Mouse (Mus musculus) liver, embryonic 15.5 days (tissue): ENCODE measurements at regions not wholly inside any gene's neighbourhood (a gene's known extent, or its start where the extent isn't known, plus 50 kb on each side); places are given as distances from the start of the nearest gene placed in this dataset.

Source experiments
- ATAC-seq: fragments of 200-750 bp; cut with Nextera tagmentation; 2 replicates; pipeline ENCODE4 v1.8.0; 2017; ENCODE audit warnings: moderate number of reproducible peaks, mild to moderate bottlenecking, moderate library complexity; ENCODE audit not compliant: insufficient read depth
- H3K27ac ChIP-seq: fragments of 300-500 bp; sonication (generic); replicated peaks from 2 replicates; pipeline ENCODE4 v1.5.1; 2015; ENCODE audit warnings: mild to moderate bottlenecking, inconsistent platforms
- H3K27me3 ChIP-seq: fragments of 300-500 bp; sonication (generic); 2 replicates; pipeline ENCODE4 v1.6.1; 2015; ENCODE audit warnings: mild to moderate bottlenecking, inconsistent platforms
- H3K36me3 ChIP-seq: fragments of 300-500 bp; sonication (generic); replicated peaks from 2 replicates; pipeline ENCODE4 v1.6.1; 2015; ENCODE audit warnings: moderate library complexity, mild to moderate bottlenecking, inconsistent platforms
- H3K4me1 ChIP-seq: fragments of 300-500 bp; sonication (generic); replicated peaks from 2 replicates; pipeline ENCODE4 v1.6.1; 2015; ENCODE audit warnings: inconsistent platforms
- H3K4me2 ChIP-seq: fragments of 300-500 bp; sonication (generic); 2 replicates; pipeline ENCODE4 v1.6.1; 2015; ENCODE audit warnings: moderate library complexity, mild to moderate bottlenecking, inconsistent platforms
- H3K4me3 ChIP-seq: fragments of 300-500 bp; sonication (generic); replicated peaks from 2 replicates; pipeline ENCODE4 v1.5.1; 2015; ENCODE audit warnings: mild to moderate bottlenecking, inconsistent platforms
- H3K9ac ChIP-seq: fragments of 300-500 bp; sonication (generic); 2 replicates; pipeline ENCODE4 v1.6.1; 2015; ENCODE audit warnings: moderate library complexity, mild to moderate bottlenecking, inconsistent platforms
- H3K9me3 ChIP-seq: fragments of 300-500 bp; sonication (generic); replicated peaks from 2 replicates; pipeline ENCODE4 v1.6.1; 2016; ENCODE audit warnings: inconsistent platforms
- WGBS: fragments of 180-500 bp; shearing (Covaris S2); methylation state at CpG from one replicate; pipeline ENCODE4 v1.1.7; 2015; ENCODE audit warnings: mixed read lengths; ENCODE audit not compliant: insufficient replicate concordance; 5-methylcytosine and 5-hydroxymethylcytosine counted together

- Histone ChIP-seq H3K4me1 (no peaks in the 10 kb centered on the region), H3K36me3 (no peaks in the 10 kb centered on the region), H3K4me2 (no peak overlapping the region), H3K27me3 (no peaks in the 10 kb centered on the region), H3K27ac (no peak overlapping the region), H3K9ac (no peak overlapping the region), H3K4me3 (no peak overlapping the region), H3K9me3 (no peaks in the 10 kb centered on the region)
- 68% methylated on average over 4 of the region's 4 CpGs for WGBS
- ATAC-seq, result no peak
Measured at GRCm38 (mm10) chr14:72819037-72819436, 109.2 kb upstream of the Fndc3a start.

- no peaks in the 10 kb centered on the region for H3K36me3 ChIP-seq
Measured at GRCm38 (mm10) chr14:72817764-72818163, 108.0 kb upstream of the Fndc3a start.

GRCm38 (mm10) chr14:72816847-72817246 is 107.0 kb upstream of the Fndc3a start:
- Histone ChIP-seq H3K9ac (no peak overlapping the region), H3K4me3 (no peak overlapping the region), H3K4me2 (no peak overlapping the region), H3K9me3 (no peaks in the 10 kb centered on the region), H3K36me3 (no peaks in the 10 kb centered on the region), H3K27me3 (no peaks in the 10 kb centered on the region), H3K4me1 (no peaks in the 10 kb centered on the region), H3K27ac (no peak overlapping the region)
- WGBS, result 64% methylated on average over 10 of the region's 10 CpGs
- ATAC-seq, result no peak

More at GRCm38 (mm10) chr14:72817764-72818163, 108.0 kb upstream of the Fndc3a start:
- H3K4me3 ChIP-seq, result no peak overlapping the region
- H3K4me1 ChIP-seq, result no peaks in the 10 kb centered on the region
- H3K9me3 ChIP-seq, result no peaks in the 10 kb centered on the region
- H3K9ac ChIP-seq, result no peak overlapping the region
- 79% methylated on average over 5 of the region's 5 CpGs for WGBS
- no peak overlapping the region for H3K27ac ChIP-seq
- no peak for ATAC-seq
- H3K4me2 ChIP-seq, result no peak overlapping the region
- no peaks in the 10 kb centered on the region for H3K27me3 ChIP-seq

- H3K4me1 ChIP-seq, result no peaks in the 10 kb centered on the region
- no peak for ATAC-seq
- no peaks in the 10 kb centered on the region for H3K36me3 ChIP-seq
- 65% methylated on average over 2 of the region's 2 CpGs for WGBS
- H3K9me3 ChIP-seq, result no peaks in the 10 kb centered on the region
- H3K9ac ChIP-seq, result no peak overlapping the region
- no peak overlapping the region for H3K27ac ChIP-seq
- H3K4me3 ChIP-seq, result no peak overlapping the region
- no peaks in the 10 kb centered on the region for H3K27me3 ChIP-seq
- H3K4me2 ChIP-seq, result no peak overlapping the region
Measured at GRCm38 (mm10) chr14:72809138-72809537, 99.3 kb upstream of the Fndc3a start.

- Histone ChIP-seq H3K4me2 (no peak overlapping the region), H3K36me3 (no peaks in the 10 kb centered on the region), H3K4me3 (no peak overlapping the region), H3K9me3 (no peaks in the 10 kb centered on the region), H3K27ac (no peak overlapping the region), H3K27me3 (no peaks in the 10 kb centered on the region), H3K4me1 (no peaks in the 10 kb centered on the region), H3K9ac (no peak overlapping the region)
- WGBS, result 25% methylated on average over 3 of the region's 3 CpGs
- ATAC-seq, result no peak
Measured at GRCm38 (mm10) chr14:72807947-72808346, 98.1 kb upstream of the Fndc3a start.

- no peaks in the 10 kb centered on the region for H3K4me1 ChIP-seq
- ATAC-seq, result no peak
- no peak overlapping the region for H3K27ac ChIP-seq
- no peaks in the 10 kb centered on the region for H3K27me3 ChIP-seq
- H3K4me2 ChIP-seq, result no peak overlapping the region
- no peaks in the 10 kb centered on the region for H3K36me3 ChIP-seq
- no peaks in the 10 kb centered on the region for H3K9me3 ChIP-seq
- no peak overlapping the region for H3K9ac ChIP-seq
- H3K4me3 ChIP-seq, result no peak overlapping the region
- WGBS, result 50% methylated on average over 7 of the region's 7 CpGs
Measured at GRCm38 (mm10) chr14:72807286-72807685, 97.5 kb upstream of the Fndc3a start.

GRCm38 (mm10) chr14:72806598-72806997 is 96.8 kb upstream of the Fndc3a start:
- ATAC-seq, result no peak
- 77% methylated on average over 6 of the region's 6 CpGs for WGBS
- Histone ChIP-seq H3K9ac (no peak overlapping the region), H3K27ac (no peak overlapping the region), H3K4me2 (no peak overlapping the region), H3K27me3 (no peaks in the 10 kb centered on the region), H3K4me3 (no peak overlapping the region), H3K36me3 (no peaks in the 10 kb centered on the region), H3K9me3 (no peaks in the 10 kb centered on the region), H3K4me1 (no peaks in the 10 kb centered on the region)

GRCm38 (mm10) chr14:72803579-72803978 is 93.8 kb upstream of the Fndc3a start:
- H3K4me3 ChIP-seq, result no peak overlapping the region
- H3K27me3 ChIP-seq, result no peaks in the 10 kb centered on the region
- no peak overlapping the region for H3K27ac ChIP-seq
- H3K9me3 ChIP-seq, result no peaks in the 10 kb centered on the region
- H3K4me2 ChIP-seq, result no peak overlapping the region
- no peaks in the 10 kb centered on the region for H3K36me3 ChIP-seq
- ATAC-seq, result no peak
- no peaks in the 10 kb centered on the region for H3K4me1 ChIP-seq
- no peak overlapping the region for H3K9ac ChIP-seq

- no peak for ATAC-seq
- Histone ChIP-seq H3K27me3 (no peaks in the 10 kb centered on the region), H3K9me3 (no peaks in the 10 kb centered on the region), H3K36me3 (no peaks in the 10 kb centered on the region), H3K4me1 (no peaks in the 10 kb centered on the region), H3K4me3 (no peak overlapping the region), H3K27ac (no peak overlapping the region), H3K4me2 (no peak overlapping the region), H3K9ac (no peak overlapping the region)
- WGBS, result 44% methylated on average over 3 of the region's 3 CpGs
Measured at GRCm38 (mm10) chr14:72790654-72791053, 80.9 kb upstream of the Fndc3a start.

- no peaks in the 10 kb centered on the region for H3K27me3 ChIP-seq
- H3K4me3 ChIP-seq, result no peak overlapping the region
- WGBS, result 80% methylated on average over 3 of the region's 3 CpGs
- H3K4me2 ChIP-seq, result no peak overlapping the region
- H3K27ac ChIP-seq, result no peak overlapping the region
- H3K36me3 ChIP-seq, result no peaks in the 10 kb centered on the region
- no peaks in the 10 kb centered on the region for H3K9me3 ChIP-seq
- ATAC-seq, result no peak
- H3K9ac ChIP-seq, result no peak overlapping the region
- H3K4me1 ChIP-seq, result no peaks in the 10 kb centered on the region
Measured at GRCm38 (mm10) chr14:72786929-72787328, 77.1 kb upstream of the Fndc3a start.

- no peak for ATAC-seq
- no peak overlapping the region for H3K9ac ChIP-seq
- H3K36me3 ChIP-seq, result no peaks in the 10 kb centered on the region
- H3K4me2 ChIP-seq, result no peak overlapping the region
- H3K9me3 ChIP-seq, result no peaks in the 10 kb centered on the region
- no peak overlapping the region for H3K4me3 ChIP-seq
- 39% methylated on average over 9 of the region's 9 CpGs for WGBS
- H3K27ac ChIP-seq, result no peak overlapping the region
- no peaks in the 10 kb centered on the region for H3K27me3 ChIP-seq
- H3K4me1 ChIP-seq, result no peaks in the 10 kb centered on the region
Measured at GRCm38 (mm10) chr14:72783248-72783647, 73.4 kb upstream of the Fndc3a start.

- WGBS, result 57% methylated on average over 4 of the region's 4 CpGs
- Histone ChIP-seq H3K4me1 (no peaks in the 10 kb centered on the region), H3K36me3 (no peaks in the 10 kb centered on the region), H3K27ac (no peak overlapping the region), H3K4me2 (no peak overlapping the region), H3K27me3 (no peaks in the 10 kb centered on the region), H3K9ac (no peak overlapping the region), H3K4me3 (no peak overlapping the region), H3K9me3 (no peaks in the 10 kb centered on the region)
- no peak for ATAC-seq
Measured at GRCm38 (mm10) chr14:72779446-72779845, 69.6 kb upstream of the Fndc3a start.
